Mouse (Mus musculus) liver, postnatal 0 days (tissue): Measurements from ENCODE around the gene Ttc32. TPM values are rescaled to one million over a fixed set of nuclear protein-coding genes. Genes with fewer than 3 reads are reported as not detected.
A peak's percentile ranks its signal among the peaks of the same experiment; 100 is the strongest.
"Not testable (repeated sequence)": the region's sequence is repeated elsewhere in the genome, so short reads cannot be mapped to it uniquely, and the experiment has no call there.

Experiments used
- ATAC-seq: fragments of 200-750 bp; cut with Nextera tagmentation; 2 replicates; pipeline ENCODE4 v1.8.0; 2017; ENCODE audit warnings: mild to moderate bottlenecking, moderate library complexity
- DNase-seq: peaks from one replicate; pipeline ENCODE4 v3.0.0-alpha.2; 2016
- H3K27ac ChIP-seq: fragments of 300-500 bp; sonication (generic); 2 replicates; pipeline ENCODE4 v1.5.1; 2014; ENCODE audit warnings: antibody characterized with exemption, moderate library complexity, mild to moderate bottlenecking, low read depth
- H3K27me3 ChIP-seq: fragments of 300-500 bp; sonication (generic); 2 replicates; pipeline ENCODE4 v1.6.1; 2014; ENCODE audit warnings: low read length, control low read depth, mixed read lengths; ENCODE audit not compliant: insufficient read depth
- H3K36me3 ChIP-seq: fragments of 300-500 bp; sonication (generic); replicated peaks from 2 replicates; pipeline ENCODE4 v1.6.1; 2014; ENCODE audit warnings: mild to moderate bottlenecking, control low read depth, low read length, moderate library complexity, mixed read lengths; ENCODE audit not compliant: insufficient read depth
- H3K4me1 ChIP-seq: fragments of 300-500 bp; sonication (generic); 2 replicates; pipeline ENCODE4 v1.6.1; 2014; ENCODE audit warnings: antibody characterized with exemption, mild to moderate bottlenecking, control low read depth; ENCODE audit not compliant: insufficient read depth
- H3K4me2 ChIP-seq: fragments of 300-500 bp; sonication (generic); 2 replicates; pipeline ENCODE4 v1.6.1; 2014; ENCODE audit warnings: low read depth, mild to moderate bottlenecking, low read length, moderate library complexity, mixed read lengths
- H3K4me3 ChIP-seq: fragments of 300-500 bp; sonication (generic); 2 replicates; pipeline ENCODE4 v1.5.1; 2014; ENCODE audit warnings: low read depth, low read length
- H3K9ac ChIP-seq: fragments of 300-500 bp; sonication (generic); replicated peaks from 2 replicates; pipeline ENCODE4 v1.6.1; 2014; ENCODE audit warnings: mild to moderate bottlenecking, moderate library complexity
- H3K9me3 ChIP-seq: fragments of 300-500 bp; sonication (generic); 2 replicates; pipeline ENCODE4 v1.6.1; 2016; ENCODE audit warnings: mild to moderate bottlenecking, control low read depth, low read length, mixed read lengths
- CTCF ChIP-seq: sonication (generic); IDR thresholded peaks from 2 replicates; pipeline ENCODE4 v1.5.1; 2016; ENCODE audit warnings: antibody characterized with exemption, low read depth
- EP300 ChIP-seq: IDR thresholded peaks from 2 replicates; pipeline ENCODE4 v1.6.1; 2016; ENCODE audit warnings: antibody characterized with exemption, low read depth, mild to moderate bottlenecking
- WGBS: fragments of 180-500 bp; shearing (Covaris S2); extraction: QIAGEN DNeasy Blood & Tissue Kit; methylation state at CpG from one replicate; pipeline ENCODE4 v1.1.7; 2014; ENCODE audit not compliant: insufficient replicate concordance; 5-methylcytosine and 5-hydroxymethylcytosine counted together
- polyA plus RNA-seq: library from polyadenylated mRNA; unstranded; fragments of >200 nt; fragmentation: Nextera tagmentation; extraction: Ambion mirVana; gene quantifications from 2 replicates; pipeline ENCODE4 v1.2.1, GENCODE M21; 2015

Gene Ttc32
- polyA plus RNA-seq, 1 experiment from 2014 or later = 15.2 TPM

DNA sequence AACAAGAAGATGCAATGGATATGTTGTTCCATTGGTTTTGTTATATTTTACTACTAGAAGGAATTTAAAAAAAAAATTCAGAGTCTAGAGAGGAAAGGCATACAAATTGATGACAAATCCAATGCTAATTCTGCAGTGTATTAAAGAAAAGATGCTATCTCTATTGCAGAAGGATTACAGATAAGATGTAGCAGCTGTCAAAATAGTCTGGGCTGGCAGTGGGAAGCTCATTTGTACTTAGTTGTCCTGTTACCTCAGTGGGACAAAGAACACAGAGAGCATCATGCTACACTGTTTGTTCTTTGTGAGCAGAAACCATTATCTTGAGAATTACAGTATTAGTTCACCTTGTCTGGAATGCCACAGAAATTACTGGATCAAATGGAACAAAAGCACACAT lies 3.0 kb upstream of the Ttc32 start:
- H3K9me3 ChIP-seq = no peaks in the 10 kb centered on the region
- no peaks in the 10 kb centered on the region for H3K27me3 ChIP-seq
- H3K27ac ChIP-seq = no peak overlapping the region
- DNase-seq (no peak), ATAC-seq (no peak)
- TF ChIP-seq EP300 = no peak
- no peak for TF ChIP-seq CTCF
- 0 out of 2 replicates have a peak, but pooled peaks cover 3% of the 10 kb centered on the region for H3K4me1 ChIP-seq
- H3K36me3 ChIP-seq = no peaks in the 10 kb centered on the region
- H3K4me2 ChIP-seq = no peak overlapping the region
- no peak overlapping the region for H3K4me3 ChIP-seq
- no peak overlapping the region for H3K9ac ChIP-seq

DNA sequence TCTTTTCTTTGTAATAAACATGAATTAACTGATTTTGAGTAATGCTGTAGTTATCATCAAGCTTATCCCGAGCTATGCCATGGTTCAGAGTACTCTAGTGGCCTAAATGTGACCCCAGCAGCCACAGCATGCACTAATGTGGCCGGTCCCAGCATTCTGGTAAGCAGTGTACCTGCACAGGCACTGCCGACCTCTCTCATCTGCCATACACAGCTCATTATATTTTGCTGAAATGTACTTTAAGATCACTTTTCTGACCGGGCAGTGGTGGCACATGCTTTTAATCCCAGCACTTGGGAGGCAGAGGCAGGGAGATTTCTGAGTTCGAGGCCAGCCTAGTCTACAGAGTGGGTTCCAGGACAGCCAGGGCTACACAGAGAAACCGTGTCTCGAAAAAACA lies 981 bp upstream of the Ttc32 start:
- H3K36me3 ChIP-seq, H3K4me2 ChIP-seq, H3K4me1 ChIP-seq, H3K27ac ChIP-seq, H3K9ac ChIP-seq, DNase-seq, H3K4me3 ChIP-seq, H3K27me3 ChIP-seq, H3K9me3 ChIP-seq, ATAC-seq: not testable (repeated sequence)
- 83% methylated on average over 7 of the region's 7 CpGs for WGBS

DNA sequence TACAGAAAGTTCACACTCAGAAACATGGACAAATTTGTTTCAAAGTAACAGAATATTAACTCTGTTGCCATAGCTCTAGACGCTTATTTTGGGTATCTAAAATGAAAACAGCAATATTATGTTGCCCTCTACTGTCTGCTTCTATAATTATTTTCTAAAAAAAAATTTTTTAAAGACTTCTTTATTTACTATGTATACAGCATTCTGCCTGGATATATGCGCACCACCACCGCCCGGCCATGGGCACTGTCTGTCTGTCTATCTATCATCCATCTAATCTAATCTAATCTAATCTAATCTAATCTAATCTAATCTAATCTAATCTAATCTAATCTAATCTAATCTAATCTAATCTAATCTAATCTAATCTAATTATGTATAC lies 300 bp upstream of the Ttc32 start:
- peak; percentile 5 for ATAC-seq
- Histone ChIP-seq H3K4me2 (peak overlapping the region; percentile 70), H3K9me3 (no peaks in the 10 kb centered on the region), H3K27me3 (no peaks in the 10 kb centered on the region), H3K4me1 (0 out of 2 replicates have a peak, but pooled peaks cover 3% of the 10 kb centered on the region), H3K27ac (peak overlapping the region; percentile 96), H3K4me3 (peak overlapping the region; percentile 50), H3K36me3 (no peaks in the 10 kb centered on the region), H3K9ac (peak overlapping the region; percentile 70)
- WGBS = 27% methylated on average over 4 of the region's 4 CpGs
- no peak for TF ChIP-seq EP300
- TF ChIP-seq CTCF = no peak
- no peak for DNase-seq

- H3K27ac ChIP-seq = peak overlapping the region; percentile 96
- peak overlapping the region; percentile 50 for H3K4me3 ChIP-seq
- DNase-seq = no peak
- H3K27me3 ChIP-seq = no peaks in the 10 kb centered on the region
- H3K4me1 ChIP-seq = 0 out of 2 replicates have a peak, but pooled peaks cover 3% of the 10 kb centered on the region
- no peaks in the 10 kb centered on the region for H3K9me3 ChIP-seq
- ATAC-seq = no peak
- H3K4me2 ChIP-seq = peak overlapping the region; percentile 70
- H3K9ac ChIP-seq = peak overlapping the region; percentile 70
- H3K36me3 ChIP-seq = no peaks in the 10 kb centered on the region
- 40% methylated on average over 8 of the region's 8 CpGs for WGBS
- no peak for TF ChIP-seq EP300
- no peak for TF ChIP-seq CTCF
Observed at GRCm38 (mm10) chr12:9031166-9031565, 1.4 kb downstream of the Ttc32 start.

DNA sequence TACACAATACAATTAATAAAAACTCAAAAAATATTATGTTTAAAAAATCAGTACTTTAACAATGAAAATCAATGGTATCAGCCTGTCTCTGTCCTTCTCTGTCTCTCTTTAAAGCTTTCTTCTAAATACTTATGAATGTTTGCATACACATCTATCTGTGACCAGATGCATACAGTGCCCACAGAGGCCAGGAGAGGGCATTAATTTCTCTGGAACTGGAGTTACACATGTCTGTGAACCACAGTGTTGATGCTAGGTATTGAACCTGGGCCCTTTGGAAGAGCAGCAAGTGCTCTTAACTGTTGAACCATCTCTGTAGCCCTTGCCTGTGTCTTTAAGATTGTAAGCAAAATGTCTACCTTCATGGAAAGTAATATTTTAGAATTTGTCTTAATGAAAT lies 3.3 kb downstream of the Ttc32 start:
- no peak for ATAC-seq
- Histone ChIP-seq H3K4me3 (no peak overlapping the region), H3K4me1 (0 out of 2 replicates have a peak, but pooled peaks cover 3% of the 10 kb centered on the region), H3K9me3 (no peaks in the 10 kb centered on the region), H3K9ac (no peak overlapping the region), H3K27me3 (no peaks in the 10 kb centered on the region), H3K36me3 (no peaks in the 10 kb centered on the region), H3K27ac (no peak overlapping the region), H3K4me2 (no peak overlapping the region)
- DNase-seq = no peak
- no peak for TF ChIP-seq CTCF
- TF ChIP-seq EP300 = no peak

DNA sequence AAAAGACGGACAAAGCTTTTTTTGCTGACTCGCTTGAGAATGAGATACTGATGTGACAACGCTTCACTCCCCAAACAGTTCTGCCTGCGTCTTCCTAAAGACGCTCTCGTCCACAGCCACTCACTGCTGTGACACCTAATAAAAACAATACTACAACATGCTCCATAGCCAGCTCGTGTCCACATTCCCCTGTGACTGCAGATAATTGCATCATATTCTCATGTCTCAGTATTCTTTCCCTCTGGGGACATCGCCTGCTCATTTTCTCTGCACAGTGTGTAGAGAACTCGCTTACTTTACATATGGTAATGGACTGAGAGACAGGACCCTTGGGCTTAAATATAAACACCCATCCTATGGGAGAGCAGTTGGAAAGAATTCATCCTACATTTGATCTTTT lies 6.6 kb downstream of the Ttc32 start:
- 83% methylated on average over 9 of the region's 9 CpGs for WGBS
- H3K9ac ChIP-seq = no peak overlapping the region

GRCm38 (mm10) chr12:9040177-9040576 lies 10.4 kb downstream of the Ttc32 start:
- DNase-seq (no peak), ATAC-seq (no peak)
- H3K27me3 ChIP-seq = no peaks in the 10 kb centered on the region
- H3K9me3 ChIP-seq = no peaks in the 10 kb centered on the region
- TF ChIP-seq CTCF = no peak
- no peak for TF ChIP-seq EP300
- WGBS = 79% methylated on average over 5 of the region's 5 CpGs
- no peak overlapping the region for H3K4me3 ChIP-seq
- no peak overlapping the region for H3K27ac ChIP-seq
- H3K4me1 ChIP-seq = no peaks in the 10 kb centered on the region
- H3K4me2 ChIP-seq = no peak overlapping the region
- peaks cover 8% of the 10 kb centered on the region; the same call in 1 of the 2 replicates for H3K36me3 ChIP-seq
- no peak overlapping the region for H3K9ac ChIP-seq

More for the DNA sequence above, 6.6 kb downstream of the Ttc32 start:
- ATAC-seq (no peak), DNase-seq (no peak)
- H3K27ac ChIP-seq = no peak overlapping the region
- no peak overlapping the region for H3K4me3 ChIP-seq
- 0 out of 2 replicates have a peak, but pooled peaks cover 1% of the 10 kb centered on the region for H3K4me1 ChIP-seq
- no peaks in the 10 kb centered on the region for H3K36me3 ChIP-seq
- H3K27me3 ChIP-seq = no peaks in the 10 kb centered on the region
- H3K9me3 ChIP-seq = no peaks in the 10 kb centered on the region
- no peak for TF ChIP-seq EP300
- no peak for TF ChIP-seq CTCF
- H3K4me2 ChIP-seq = no peak overlapping the region
